Mouse (Mus musculus) kidney, postnatal 10 days (tissue): ENCODE data around the gene Ndufa13.
A peak's percentile ranks its signal among the peaks of the same experiment; 100 is the strongest.

ENCODE experiments used
- DNase-seq: peaks from one replicate; pipeline ENCODE4 v3.0.0; 2021; ENCODE audit warnings: mixed read lengths

Gene Ndufa13

GRCm38 (mm10) chr8:69906260-69906659, 3.9 kb upstream of the Ndufa13 start:
- DNase-seq: no peak

GRCm38 (mm10) chr8:69904096-69904495, 1.7 kb upstream of the Ndufa13 start:
- no peak for DNase-seq

- peak; percentile 99 for DNase-seq
Observed at GRCm38 (mm10) chr8:69903063-69903542, 745 bp upstream of the Ndufa13 start.

- peak; percentile 98 for DNase-seq
Observed at GRCm38 (mm10) chr8:69901484-69902162, 735 bp downstream of the Ndufa13 start.

- no peak for DNase-seq
Observed at GRCm38 (mm10) chr8:69900895-69901451, 1.4 kb downstream of the Ndufa13 start.

- no peak for DNase-seq
Observed at GRCm38 (mm10) chr8:69899876-69900275, 2.5 kb downstream of the Ndufa13 start.

GRCm38 (mm10) chr8:69897857-69898256, 4.5 kb downstream of the Ndufa13 start:
- DNase-seq: peak; percentile 9

GRCm38 (mm10) chr8:69895772-69896451, 6.4 kb downstream of the Ndufa13 start:
- no peak for DNase-seq

GRCm38 (mm10) chr8:69894836-69895332, 7.5 kb downstream of the Ndufa13 start:
- no peak for DNase-seq

GRCm38 (mm10) chr8:69893863-69894262, 8.5 kb downstream of the Ndufa13 start:
- peak; percentile 75 for DNase-seq

GRCm38 (mm10) chr8:69890813-69891241, 11.5 kb downstream of the Ndufa13 start:
- DNase-seq: peak; percentile 73

- DNase-seq: peak; percentile 44
Observed at GRCm38 (mm10) chr8:69888902-69889301, 13.5 kb downstream of the Ndufa13 start.

- peak; percentile 34 for DNase-seq
Observed at GRCm38 (mm10) chr8:69888244-69888866, 14.0 kb downstream of the Ndufa13 start.

GRCm38 (mm10) chr8:69887289-69888243, 14.8 kb downstream of the Ndufa13 start, which contains the start of gene Cilp2:
TSS of gene Cilp2 (minus strand) at chr8:69887687.
- DNase-seq: peak; percentile 61

- no peak for DNase-seq
Observed at GRCm38 (mm10) chr8:69884141-69884540, 18.2 kb downstream of the Ndufa13 start.

- peak; percentile 34 for DNase-seq
Observed at GRCm38 (mm10) chr8:69882833-69883600, 19.3 kb downstream of the Ndufa13 start.

GRCm38 (mm10) chr8:69882021-69882756, 20.2 kb downstream of the Ndufa13 start:
- peak; percentile 89 for DNase-seq

GRCm38 (mm10) chr8:69881261-69881865, 21.0 kb downstream of the Ndufa13 start:
- peak; percentile 26 for DNase-seq

- DNase-seq: peak; percentile 16
Observed at GRCm38 (mm10) chr8:69880841-69881240, 21.5 kb downstream of the Ndufa13 start.

GRCm38 (mm10) chr8:69879678-69880077, 22.7 kb downstream of the Ndufa13 start:
- DNase-seq: no peak
